Mouse (Mus musculus) v-Abl transformed pro-B cells (cell line): ENCODE measurements around the gene Nos2.

Experiments
- in situ Hi-C, 2 experiments: fragments of 400-800 bp; cut with MboI; formaldehyde crosslinking; loops; one replicate each; pipeline ENCODE4 v1.15.1; 2025; ENCODE audit not compliant: unreplicated experiment in 2 of 2

Nos2 gene

DNA sequence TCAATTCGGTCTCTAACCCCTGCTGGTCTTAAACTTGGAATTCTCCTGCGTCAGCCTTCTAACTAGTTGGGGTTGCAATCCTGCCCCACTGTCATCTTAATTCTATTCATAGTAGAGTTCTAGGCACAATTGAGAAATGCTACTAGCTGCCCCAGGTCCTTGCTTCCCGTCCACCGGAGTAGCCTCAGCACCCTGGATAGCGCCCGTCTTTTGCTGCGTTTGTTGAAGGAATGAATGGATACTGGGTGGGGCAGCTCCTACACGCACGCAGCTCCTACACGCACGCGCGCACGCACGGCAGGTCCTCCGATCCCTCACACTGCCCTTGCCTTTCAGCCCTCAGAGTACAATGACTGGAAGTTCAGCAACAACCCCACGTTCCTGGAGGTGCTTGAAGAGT is 31.9 kb downstream of the Nos2 start:
- in situ Hi-C loops, result loop anchor here (5.0 to 10.0 kb wide), 5 partner anchors 95 to 468 kb away; partner anchors contain the start of gene Gm9964 (in 1 of the 2)

GRCm38 (mm10) chr11:78956260-78956659 is 35.7 kb downstream of the Nos2 start:
- in situ Hi-C loops, result loop anchor here (5.0 to 10.0 kb wide), 6 partner anchors 119 to 471 kb away; partner anchors contain the start of gene Gm9964 (in 1 of the 2)

GRCm38 (mm10) chr11:78959367-78959766 is 38.8 kb downstream of the Nos2 start:
- in situ Hi-C loops, result loop anchor here (5.0 to 10.0 kb wide), 6 partner anchors 122 to 475 kb away; partner anchors contain the start of gene Gm9964 (in 1 of the 2)

DNA sequence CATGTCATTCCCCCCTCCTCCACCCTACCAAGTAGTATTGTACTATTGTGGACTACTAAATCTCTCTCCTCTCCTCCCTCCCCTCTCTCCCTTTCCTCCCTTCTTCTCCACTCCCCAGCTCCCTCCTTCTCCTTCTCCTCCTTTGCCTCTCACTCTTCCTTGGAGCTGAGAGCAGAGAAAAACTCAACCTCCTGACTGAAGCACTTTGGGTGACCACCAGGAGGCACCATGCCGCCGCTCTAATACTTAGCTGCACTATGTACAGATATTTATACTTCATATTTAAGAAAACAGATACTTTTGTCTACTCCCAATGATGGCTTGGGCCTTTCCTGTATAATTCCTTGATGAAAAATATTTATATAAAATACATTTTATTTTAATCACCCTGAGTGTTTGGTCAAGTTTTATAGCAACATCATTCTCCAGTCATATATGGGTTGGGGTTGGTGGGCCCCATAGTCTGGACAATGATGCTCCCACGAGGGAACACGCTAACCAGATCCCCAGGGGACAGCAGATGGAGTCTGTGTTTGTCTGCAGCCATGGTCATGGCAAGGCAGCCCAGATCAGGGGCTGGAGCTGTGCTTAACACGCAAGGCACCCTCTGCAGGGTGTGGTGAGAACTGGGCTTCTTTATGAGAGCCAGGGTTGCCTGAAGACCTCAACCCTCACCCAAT is 39.4 kb downstream of the Nos2 start:
- in situ Hi-C loops, result loop anchor here (5.0 to 10.0 kb wide), 9 partner anchors 55 to 475 kb away; partner anchors contain the start of gene Gm9964 (in 2 of the 2)

- in situ Hi-C loops, result loop anchor here (5.0 to 10.0 kb wide), 4 partner anchors 54 to 336 kb away; partner anchors contain the start of gene Gm9964 (in 1 of the 2)
Observed at GRCm38 (mm10) chr11:78961221-78961620, 40.6 kb downstream of the Nos2 start.

GRCm38 (mm10) chr11:78967371-78967770 is 46.8 kb downstream of the Nos2 start:
- in situ Hi-C loops, result loop anchor here (10.0 kb wide), 2 partner anchors 47 to 57 kb away; no protein-coding TSS in a partner anchor

DNA sequence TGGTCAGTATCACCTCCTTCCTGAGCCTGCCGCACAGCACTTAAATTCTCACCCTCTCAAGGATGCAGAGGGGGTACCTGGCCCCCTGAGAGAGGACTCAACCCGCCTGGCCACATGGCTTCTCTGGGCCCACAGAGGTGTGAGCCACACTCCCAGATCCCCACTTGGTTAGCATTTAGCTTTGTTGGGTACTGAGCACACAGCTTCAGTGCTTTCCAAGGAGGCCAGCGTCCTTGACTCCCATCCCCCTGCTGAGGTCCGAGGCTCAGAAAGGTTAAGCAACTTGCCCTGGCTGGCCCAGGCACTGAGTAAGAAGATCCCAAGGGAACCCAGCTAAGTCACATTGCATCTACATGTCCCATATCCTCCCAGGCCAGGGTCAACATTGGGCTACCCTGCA is 47.5 kb downstream of the Nos2 start:
- in situ Hi-C loops, result loop anchor here (10.0 kb wide), 2 partner anchors 47 to 57 kb away; no protein-coding TSS in a partner anchor

DNA sequence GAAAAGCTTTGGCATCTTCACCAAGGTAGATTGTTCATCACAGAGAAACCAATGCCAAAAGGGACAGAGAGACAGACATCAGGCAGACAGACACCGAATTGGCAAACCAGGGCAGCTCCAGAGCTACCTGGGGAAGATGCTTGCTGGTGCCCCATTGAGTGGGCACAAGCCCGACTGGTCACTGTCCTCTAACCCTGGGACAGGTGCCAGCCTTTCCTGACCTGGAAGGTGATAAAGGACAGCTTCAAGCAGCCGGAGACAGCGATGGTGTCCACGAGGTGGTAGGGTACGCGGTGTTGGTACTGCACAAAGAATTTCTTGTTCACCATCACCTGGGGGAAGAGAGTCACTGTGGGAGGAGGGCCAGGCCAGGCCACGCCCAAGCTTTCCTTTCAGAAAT is 50.5 kb downstream of the Nos2 start:
- in situ Hi-C loops, result no loop called here

GRCm38 (mm10) chr11:78971746-78972145 is 51.2 kb downstream of the Nos2 start:
- in situ Hi-C loops, result no loop called here

GRCm38 (mm10) chr11:78972328-78972727 is 51.7 kb downstream of the Nos2 start:
- in situ Hi-C loops, result no loop called here

DNA sequence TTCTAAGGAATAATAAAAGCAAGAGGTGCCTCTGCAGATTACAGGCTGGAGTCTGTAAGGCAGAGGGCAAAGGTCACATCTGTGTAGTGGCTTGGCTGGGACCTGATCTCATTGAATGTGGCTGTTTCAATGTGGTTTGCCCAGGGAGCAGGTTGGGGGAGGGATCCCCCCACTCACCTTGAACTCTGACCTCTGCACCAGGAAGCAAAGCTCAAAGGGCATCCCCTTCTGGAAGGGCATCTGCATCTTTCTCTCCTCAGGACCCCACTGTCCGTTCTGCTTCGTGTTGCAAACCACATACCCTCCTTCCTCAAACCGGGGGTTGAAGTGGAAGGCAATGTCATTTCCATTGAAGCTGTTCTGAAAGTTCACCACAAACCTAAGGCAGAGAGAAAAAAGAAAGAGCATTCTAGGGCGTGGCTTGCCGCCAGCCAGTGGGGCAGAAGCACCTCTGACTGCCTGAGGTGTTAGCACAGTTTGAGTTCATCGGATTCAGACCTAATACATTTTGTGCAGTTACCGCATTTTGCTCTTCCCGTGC is 52.3 kb downstream of the Nos2 start:
- in situ Hi-C loops, result no loop called here

GRCm38 (mm10) chr11:78973381-78974150 is 53.0 kb downstream of the Nos2 start:
- in situ Hi-C loops, result no loop called here

GRCm38 (mm10) chr11:78976731-78977510 is 56.3 kb downstream of the Nos2 start:
- in situ Hi-C loops, result no loop called here

GRCm38 (mm10) chr11:78978176-78979019 is 57.8 kb downstream of the Nos2 start:
- in situ Hi-C loops, result no loop called here

GRCm38 (mm10) chr11:78980083-78980634 is 59.6 kb downstream of the Nos2 start:
- in situ Hi-C loops, result loop anchor here (5.0 kb wide), 2 partner anchors 37 to 42 kb away; no protein-coding TSS in a partner anchor

DNA sequence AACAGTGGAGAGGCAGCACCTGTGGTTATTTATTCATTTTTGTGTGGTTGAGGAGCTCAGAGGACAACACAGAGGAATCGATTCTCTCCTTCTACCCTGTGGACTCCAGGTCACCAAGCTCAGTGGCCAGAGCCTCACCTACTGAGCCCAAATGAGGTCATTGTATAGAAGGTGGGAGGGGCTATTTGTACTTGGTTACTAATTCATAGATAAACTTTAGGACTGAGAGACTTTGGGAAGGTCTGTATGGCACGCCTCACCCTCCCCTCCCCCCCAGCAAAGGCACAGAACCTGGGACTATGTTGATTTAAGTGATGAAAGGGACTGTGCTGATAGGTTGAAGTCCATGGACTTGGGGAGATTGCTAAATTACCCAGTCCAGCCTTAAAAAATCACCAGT is 61.5 kb downstream of the Nos2 start:
- in situ Hi-C loops, result loop anchor here (5.0 kb wide), 2 partner anchors 35 to 40 kb away; no protein-coding TSS in a partner anchor

GRCm38 (mm10) chr11:78982513-78983291 is 62.1 kb downstream of the Nos2 start:
- in situ Hi-C loops, result loop anchor here (5.0 kb wide), 2 partner anchors 35 to 40 kb away; no protein-coding TSS in a partner anchor

- in situ Hi-C loops, result loop anchor here (5.0 kb wide), 2 partner anchors 34 to 39 kb away; no protein-coding TSS in a partner anchor
Observed at GRCm38 (mm10) chr11:78983539-78983938, 63.0 kb downstream of the Nos2 start.
